ENCODE assay signal across 25 mouse cellular contexts in the genomic region with DNA sequence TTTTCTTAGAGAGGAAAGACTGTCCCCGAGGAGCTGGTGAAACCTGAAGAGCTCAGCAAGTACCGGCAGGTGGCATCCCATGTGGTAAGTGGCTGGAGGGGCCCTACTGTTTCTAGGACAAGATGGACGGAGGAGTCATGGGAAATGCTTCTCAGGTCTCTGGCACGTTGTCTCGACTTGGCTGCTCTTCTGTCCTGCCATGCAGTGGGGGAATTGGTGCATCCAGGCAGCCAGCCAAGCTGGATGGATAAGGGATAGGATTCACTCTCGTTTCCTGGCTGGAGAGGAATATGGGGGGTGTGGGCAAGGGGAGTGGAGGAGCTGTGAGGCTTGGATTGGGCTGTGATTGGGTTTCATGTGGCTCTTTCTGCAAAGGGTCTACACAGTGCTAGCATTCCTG. TPM values are rescaled to one million over a fixed set of nuclear protein-coding genes. Genes with fewer than 3 reads are reported as not detected.
DNase-seq lines count a peak whose midpoint lies in the region; ATAC-seq and TF ChIP-seq lines count a peak whose summit lies in the region.
"Had no signal": no experiment of that assay in that cellular context is flagged by ENCODE, and none has a peak within 500 bp of the region (broad histone marks: within the 10 kb centered on the region; RNA-seq: fewer than 3 reads in every experiment).

No protein-coding gene starts in this region.

- no peak overlapping the region for H3K9ac ChIP-seq in heart, embryonic 11.5 days (ENCODE audit: low read depth, low read length)
- no peak overlapping the region for H3K9ac ChIP-seq in midbrain, postnatal 0 days (replicated peaks; ENCODE audit: low read length, poor library complexity, severe bottlenecking)
- no peak overlapping the region for H3K9ac ChIP-seq in midbrain, embryonic 14.5 days (replicated peaks; ENCODE audit: low read length)
- no peak overlapping the region for H3K9ac ChIP-seq in kidney, embryonic 15.5 days
- H3K9ac ChIP-seq: forebrain, embryonic 15.5 days; hindbrain, embryonic 14.5 days; midbrain, embryonic 12.5 days had no signal

- TF ChIP-seq CTCF in midbrain, postnatal 0 days (IDR thresholded peaks at IDR 0.05), result no peak

- H3K4me2 ChIP-seq in heart, embryonic 11.5 days, result no peak overlapping the region
- no peak overlapping the region for H3K4me2 ChIP-seq in midbrain, postnatal 0 days (ENCODE audit: low read depth, low read length, poor library complexity, severe bottlenecking)
- H3K4me2 ChIP-seq in midbrain, embryonic 14.5 days (ENCODE audit: low read length), result no peak overlapping the region
- no peak overlapping the region for H3K4me2 ChIP-seq in kidney, embryonic 15.5 days
- H3K4me2 ChIP-seq: forebrain, embryonic 15.5 days; hindbrain, embryonic 14.5 days; midbrain, embryonic 12.5 days had no signal

- no peaks in the 10 kb centered on the region for H3K27me3 ChIP-seq in heart, embryonic 11.5 days (ENCODE audit: control insufficient read depth, insufficient read depth, low read length)
- no peaks in the 10 kb centered on the region for H3K27me3 ChIP-seq in midbrain, postnatal 0 days (ENCODE audit: insufficient read depth, low read length)
- no peaks in the 10 kb centered on the region for H3K27me3 ChIP-seq in midbrain, embryonic 14.5 days (ENCODE audit: control insufficient read depth, insufficient read depth, low read length)
- no peaks in the 10 kb centered on the region for H3K27me3 ChIP-seq in kidney, embryonic 15.5 days
- H3K27me3 ChIP-seq: forebrain, embryonic 15.5 days; midbrain, embryonic 12.5 days had no signal

- peak; percentile 76 to 77 for DNase-seq in heart, adult 18-20 months
- DNase-seq in midbrain, postnatal 0 days (ENCODE audit: low spot score), result peak; percentile 47
- no peak for DNase-seq in midbrain, embryonic 14.5 days
- peak; percentile 67 for DNase-seq in gastrocnemius, postnatal 14 days
- peak; percentile 66 to 78 for DNase-seq in heart, postnatal 14 days
- no peak for DNase-seq in layer of hippocampus, postnatal 10 days (ENCODE audit: low spot score in 2 of 2)
- DNase-seq: adrenal gland, postnatal 10 days; kidney, postnatal 10 days; lung, adult 18-20 months; thymus, postnatal 25 days had no signal

- H3K4me3 ChIP-seq in heart, embryonic 11.5 days (ENCODE audit: low read depth, low read length), result no peak overlapping the region
- no peak overlapping the region for H3K4me3 ChIP-seq in midbrain, postnatal 0 days (ENCODE audit: low read depth, low read length)
- no peak overlapping the region for H3K4me3 ChIP-seq in midbrain, embryonic 14.5 days (replicated peaks; ENCODE audit: low read depth, low read length)
- H3K4me3 ChIP-seq in kidney, embryonic 15.5 days (replicated peaks), result no peak overlapping the region
- H3K4me3 ChIP-seq: erythroblast, embryonic 14.5 days; forebrain, embryonic 15.5 days; layer of hippocampus, adult 2 months; midbrain, embryonic 12.5 days had no signal

- H3K27ac ChIP-seq in heart, embryonic 11.5 days (ENCODE audit: low read depth, low read length), result no peak overlapping the region
- H3K27ac ChIP-seq in midbrain, postnatal 0 days (ENCODE audit: low read depth, low read length), result no peak overlapping the region
- H3K27ac ChIP-seq in midbrain, embryonic 14.5 days (replicated peaks; ENCODE audit: low read depth, low read length), result no peak overlapping the region
- no peak overlapping the region for H3K27ac ChIP-seq in kidney, embryonic 15.5 days
- H3K27ac ChIP-seq: forebrain, embryonic 15.5 days; hindbrain, embryonic 14.5 days; layer of hippocampus, adult 2 months; midbrain, embryonic 12.5 days had no signal

- ATAC-seq in heart, embryonic 11.5 days (replicated peaks; ENCODE audit: insufficient number of reproducible peaks, low FRiP score, low TSS enrichment), result no peak
- no peak for ATAC-seq in midbrain, postnatal 0 days (ENCODE audit: low FRiP score)
- no peak for ATAC-seq in midbrain, embryonic 14.5 days (ENCODE audit: low FRiP score, low TSS enrichment)
- no peak for ATAC-seq in kidney, embryonic 15.5 days (replicated peaks; ENCODE audit: low FRiP score)
- ATAC-seq: forebrain, embryonic 15.5 days; intestine, embryonic 16.5 days had no signal

- intact Hi-C loops in gastrocnemius, postnatal 14 days (cut with DNase I; ENCODE audit: low total_unique reads), result no loop called here
- intact Hi-C loops in heart, postnatal 14 days (cut with DNase I), result no loop called here

- peaks cover 12% of the 10 kb centered on the region for H3K4me1 ChIP-seq in heart, embryonic 11.5 days (ENCODE audit: control insufficient read depth, insufficient read depth, low read length)
- H3K4me1 ChIP-seq in midbrain, postnatal 0 days (ENCODE audit: insufficient read depth, low read length), result peaks cover 5% of the 10 kb centered on the region
- peaks cover 12% of the 10 kb centered on the region for H3K4me1 ChIP-seq in midbrain, embryonic 14.5 days (ENCODE audit: control insufficient read depth, insufficient read depth, low read length)
- peaks cover 25% of the 10 kb centered on the region for H3K4me1 ChIP-seq in kidney, embryonic 15.5 days

- WGBS in heart, embryonic 11.5 days (ENCODE audit: insufficient replicate concordance), result 77% methylated on average over 6 of the region's 6 CpGs
- 74% methylated on average over 6 of the region's 6 CpGs for WGBS in midbrain, postnatal 0 days
- WGBS in midbrain, embryonic 14.5 days, result 91% methylated on average over 6 of the region's 6 CpGs
- WGBS in kidney, embryonic 15.5 days, result 85% methylated on average over 6 of the region's 6 CpGs

- no peaks in the 10 kb centered on the region for H3K9me3 ChIP-seq in heart, embryonic 11.5 days (replicated peaks; ENCODE audit: control insufficient read depth, low read length)
- H3K9me3 ChIP-seq in midbrain, postnatal 0 days (ENCODE audit: low read length), result no peaks in the 10 kb centered on the region
- H3K9me3 ChIP-seq in midbrain, embryonic 14.5 days (ENCODE audit: control insufficient read depth, low read length), result no peaks in the 10 kb centered on the region
- no peaks in the 10 kb centered on the region for H3K9me3 ChIP-seq in kidney, embryonic 15.5 days (replicated peaks)
- H3K9me3 ChIP-seq: forebrain, embryonic 15.5 days; midbrain, embryonic 12.5 days had no signal

- H3K36me3 ChIP-seq in heart, embryonic 11.5 days (ENCODE audit: control insufficient read depth, insufficient read depth, low read length), result peaks cover 52% of the 10 kb centered on the region
- peaks cover 62% of the 10 kb centered on the region for H3K36me3 ChIP-seq in midbrain, postnatal 0 days (ENCODE audit: insufficient read depth, low read length)
- peaks cover 77% of the 10 kb centered on the region for H3K36me3 ChIP-seq in midbrain, embryonic 14.5 days (ENCODE audit: control insufficient read depth, insufficient read depth, low read length)
- peaks cover 80% of the 10 kb centered on the region for H3K36me3 ChIP-seq in kidney, embryonic 15.5 days

RNA-seq across cellular contexts. Expression of a gene that starts 5.3 kb away (rescaled TPM):
- total RNA-seq in heart, adult 18-20 months (2021), result 100 to 1,000 TPM; 237 to 251 TPM
- polyA plus RNA-seq in heart, embryonic 11.5 days (2014; fragmentation: Nextera tagmentation; extraction: Ambion mirVana), result 33.0 and 39.4 TPM in 2 replicates
- total RNA-seq in midbrain, postnatal 0 days (2014; rRNA removed), result 281 and 298 TPM in 2 replicates
- polyA plus RNA-seq in midbrain, postnatal 0 days (2015; fragmentation: Nextera tagmentation; extraction: Ambion mirVana), result 37.8 and 38.1 TPM in 2 replicates
- polyA plus RNA-seq in midbrain, embryonic 14.5 days (2014; fragmentation: Nextera tagmentation; extraction: Ambion mirVana), result 39.2 and 69.0 TPM in 2 replicates
- total RNA-seq in gastrocnemius, postnatal 14 days (2021), result 100 to 1,000 TPM; 192 to 194 TPM
- total RNA-seq in heart, postnatal 14 days (2021), result 100 to 1,000 TPM; 184 to 192 TPM
- polyA plus RNA-seq in kidney, embryonic 15.5 days (2015; fragmentation: Nextera tagmentation; extraction: Ambion mirVana), result 48.1 and 49.4 TPM in 2 replicates
- 100 to 1,000 TPM; 191 to 208 TPM for total RNA-seq in layer of hippocampus, postnatal 10 days (2021)

RNA-seq across cellular contexts. Expression of a gene that starts 18.5 kb away (rescaled TPM):
- 100 to 1,000 TPM; 104 to 113 TPM for total RNA-seq in heart, adult 18-20 months (2021)
- 66.7 and 71.0 TPM in 2 replicates for polyA plus RNA-seq in heart, embryonic 11.5 days (2014; fragmentation: Nextera tagmentation; extraction: Ambion mirVana)
- 21.3 and 22.9 TPM in 2 replicates for total RNA-seq in midbrain, postnatal 0 days (2014; rRNA removed)
- 39.2 and 39.3 TPM in 2 replicates for polyA plus RNA-seq in midbrain, postnatal 0 days (2015; fragmentation: Nextera tagmentation; extraction: Ambion mirVana)
- polyA plus RNA-seq in midbrain, embryonic 14.5 days (2014; fragmentation: Nextera tagmentation; extraction: Ambion mirVana), result 35.8 and 41.2 TPM in 2 replicates
- total RNA-seq in gastrocnemius, postnatal 14 days (2021), result 100 to 1,000 TPM; 193 to 196 TPM
- 10 to 100 TPM; 80.3 to 85.0 TPM for total RNA-seq in heart, postnatal 14 days (2021)
- 93.6 and 105 TPM in 2 replicates for polyA plus RNA-seq in kidney, embryonic 15.5 days (2015; fragmentation: Nextera tagmentation; extraction: Ambion mirVana)
- total RNA-seq in layer of hippocampus, postnatal 10 days (2021), result 10 to 100 TPM; 36.4 to 37.3 TPM

RNA-seq across cellular contexts. Expression of a gene that starts 20.1 kb away (rescaled TPM):
- not detected for total RNA-seq in heart, adult 18-20 months (2021)
- polyA plus RNA-seq in heart, embryonic 11.5 days (2014; fragmentation: Nextera tagmentation; extraction: Ambion mirVana), result not detected in 2 replicates
- 0.14 and 0.82 TPM in 2 replicates for total RNA-seq in midbrain, postnatal 0 days (2014; rRNA removed)
- 0.98 and 1.4 TPM in 2 replicates for polyA plus RNA-seq in midbrain, postnatal 0 days (2015; fragmentation: Nextera tagmentation; extraction: Ambion mirVana)
- polyA plus RNA-seq in midbrain, embryonic 14.5 days (2014; fragmentation: Nextera tagmentation; extraction: Ambion mirVana), result 0.33 and 0.38 TPM in 2 replicates
- under 1 TPM in 1 of 2 experiments, not detected in 1; 0.51 TPM for total RNA-seq in gastrocnemius, postnatal 14 days (2021)
- total RNA-seq in heart, postnatal 14 days (2021), result not detected
- polyA plus RNA-seq in kidney, embryonic 15.5 days (2015; fragmentation: Nextera tagmentation; extraction: Ambion mirVana), result not detected in 2 replicates
- total RNA-seq in layer of hippocampus, postnatal 10 days (2021), result not detected
- total RNA-seq: adrenal gland, postnatal 10 days; common myeloid progenitor, adult 5-6 weeks; layer of hippocampus, adult 2 months; left cerebral cortex, adult 18-20 months; neutrophil, adult 5-6 weeks had no signal
- polyA plus RNA-seq: embryonic facial prominence, embryonic 11.5 days; erythroblast, embryonic 14.5 days; gonadal fat pad, adult 2 months; intestine, embryonic 16.5 days; limb, embryonic 14.5 days; midbrain, embryonic 12.5 days; stomach, embryonic 16.5 days had no signal

RNA-seq across cellular contexts. Expression of a gene that starts 30.6 kb away (rescaled TPM):
- 10 to 100 TPM; 10.1 to 10.3 TPM for total RNA-seq in heart, adult 18-20 months (2021)
- polyA plus RNA-seq in heart, embryonic 11.5 days (2014; fragmentation: Nextera tagmentation; extraction: Ambion mirVana), result 35.5 and 37.2 TPM in 2 replicates
- 403 and 429 TPM in 2 replicates for total RNA-seq in midbrain, postnatal 0 days (2014; rRNA removed)
- 207 and 213 TPM in 2 replicates for polyA plus RNA-seq in midbrain, postnatal 0 days (2015; fragmentation: Nextera tagmentation; extraction: Ambion mirVana)
- polyA plus RNA-seq in midbrain, embryonic 14.5 days (2014; fragmentation: Nextera tagmentation; extraction: Ambion mirVana), result 183 and 191 TPM in 2 replicates
- 10 to 100 TPM; 12.9 to 17.3 TPM for total RNA-seq in gastrocnemius, postnatal 14 days (2021)
- 10 to 100 TPM; 18.6 to 23.6 TPM for total RNA-seq in heart, postnatal 14 days (2021)
- 77.5 and 89.7 TPM in 2 replicates for polyA plus RNA-seq in kidney, embryonic 15.5 days (2015; fragmentation: Nextera tagmentation; extraction: Ambion mirVana)
- total RNA-seq in layer of hippocampus, postnatal 10 days (2021), result 100 to 1,000 TPM; 250 to 259 TPM

RNA-seq across cellular contexts. Expression of a gene that starts 36.6 kb away (rescaled TPM):
- not detected for total RNA-seq in heart, adult 18-20 months (2021)
- 0.27 TPM in 2 replicates for polyA plus RNA-seq in heart, embryonic 11.5 days (2014; fragmentation: Nextera tagmentation; extraction: Ambion mirVana)
- total RNA-seq in midbrain, postnatal 0 days (2014; rRNA removed), result 1.0 and 1.4 TPM in 2 replicates
- 0.09 and 0.16 TPM in 2 replicates for polyA plus RNA-seq in midbrain, postnatal 0 days (2015; fragmentation: Nextera tagmentation; extraction: Ambion mirVana)
- polyA plus RNA-seq in midbrain, embryonic 14.5 days (2014; fragmentation: Nextera tagmentation; extraction: Ambion mirVana), result 0.16 and 0.18 TPM in 2 replicates
- under 1 TPM in 1 of 2 experiments, not detected in 1; 0.08 TPM for total RNA-seq in gastrocnemius, postnatal 14 days (2021)
- under 1 TPM in 1 of 2 experiments, not detected in 1; 0.14 TPM for total RNA-seq in heart, postnatal 14 days (2021)
- 0.08 and 0.09 TPM in 2 replicates for polyA plus RNA-seq in kidney, embryonic 15.5 days (2015; fragmentation: Nextera tagmentation; extraction: Ambion mirVana)
- under 1 TPM; 0.29 to 0.39 TPM for total RNA-seq in layer of hippocampus, postnatal 10 days (2021)
- total RNA-seq: adrenal gland, postnatal 10 days had no signal
- polyA plus RNA-seq: embryonic facial prominence, embryonic 11.5 days; erythroblast, embryonic 14.5 days; stomach, embryonic 16.5 days had no signal

Comparison
In these comparisons a context has a peak if more than half of its experiments do, and no peak if none do; other contexts are left out.
1. DNase-seq: peak in heart, adult 18-20 months (2 of 2), midbrain, postnatal 0 days (single experiment), gastrocnemius, postnatal 14 days (single experiment) and heart, postnatal 14 days (2 of 2); none in midbrain, embryonic 14.5 days (single experiment) and layer of hippocampus, postnatal 10 days (0 of 2).